Mouse (Mus musculus) sigmoid colon, adult 10 weeks (tissue): ENCODE data around the gene Pax2. TPM values are rescaled to one million over a fixed set of nuclear protein-coding genes. Genes with fewer than 3 reads are reported as not detected.

Source experiments
- polyA plus RNA-seq: library from polyadenylated mRNA; stranded (reverse); fragments of 350-450 nt; fragmentation: Illumina TruSeq; extraction: RNeasy Lipid Tissue Mini Kit (QIAGEN cat#74804); gene quantifications from one replicate; pipeline ENCODE4 v1.2.3, GENCODE M21; 2014; ENCODE audit warnings: low read depth, low replicate concordance

The Pax2 gene
- polyA plus RNA-seq = not detected

DNA sequence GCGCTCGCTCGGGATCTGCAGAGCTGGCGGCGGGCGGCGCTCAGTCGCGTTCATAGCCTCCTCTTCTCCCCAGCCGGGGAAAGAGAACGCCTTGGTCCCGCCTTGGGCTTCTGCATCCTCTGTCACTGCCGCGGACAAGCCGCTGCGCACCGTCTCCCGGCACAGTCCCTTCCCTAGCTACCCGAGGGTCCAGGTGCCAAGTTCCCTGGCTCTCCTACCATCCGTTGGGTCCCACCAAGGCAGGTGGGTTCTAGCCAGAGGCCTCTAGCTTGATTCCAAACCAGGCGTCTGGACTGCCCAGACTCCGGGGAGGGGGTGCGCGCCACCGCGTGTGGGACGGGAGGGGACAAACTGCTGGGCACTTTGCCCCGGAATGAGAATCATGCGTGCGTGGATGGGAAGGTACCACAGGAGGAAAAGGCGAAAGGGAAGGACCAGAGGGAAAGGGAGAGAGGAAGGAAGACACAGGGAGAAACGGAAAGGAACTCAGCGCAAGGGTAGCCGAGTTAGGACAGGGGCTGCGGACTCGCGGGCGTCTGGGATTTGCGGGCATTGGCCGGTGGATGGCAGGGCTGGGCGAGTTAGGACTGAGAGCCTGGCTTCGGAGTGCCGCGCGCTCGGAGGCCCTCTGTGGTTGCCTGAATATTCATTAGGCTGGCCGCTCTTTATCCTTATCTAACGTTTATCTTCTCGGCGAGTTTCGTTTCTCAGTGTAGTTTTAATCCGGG lies at the start of gene Pax2:
Pax2 (plus strand) TSS at position 353 of the 728 bp plus-strand sequence.

Other genes starting within 250 kb of the Pax2 start
- not detected for gene Sec31b, start 210.2 kb upstream of the Pax2 start, polyA plus RNA-seq
- gene Gm20538, start 203.2 kb upstream of the Pax2 start, polyA plus RNA-seq = not detected
- 60.5 TPM for gene Ndufb8, start 200.6 kb upstream of the Pax2 start, polyA plus RNA-seq
- 18.4 TPM for gene Hif1an, start 193.2 kb upstream of the Pax2 start, polyA plus RNA-seq
- 48.4 TPM for gene Slf2, start 175.1 kb downstream of the Pax2 start, polyA plus RNA-seq
- 50.9 TPM for gene Sema4g, start 233.1 kb downstream of the Pax2 start, polyA plus RNA-seq
- gene Twnk, start 249.6 kb downstream of the Pax2 start, polyA plus RNA-seq = 4.6 TPM